In genomic region chr4:152153771-152154177, GRCm38 (mm10) we compare ENCODE assay signal across 9 mouse cellular contexts. TPM values are rescaled to one million over a fixed set of nuclear protein-coding genes. Genes with fewer than 3 reads are reported as not detected.
DNase-seq lines count a peak whose midpoint lies in the region; ATAC-seq and TF ChIP-seq lines count a peak whose summit lies in the region.
"Had no signal": no experiment of that assay in that cellular context is flagged by ENCODE, and none has a peak within 500 bp of the region (broad histone marks: within the 10 kb centered on the region; RNA-seq: fewer than 3 reads in every experiment).

No protein-coding gene starts in this region.

- H3K79me2 ChIP-seq in C2C12 (ENCODE audit: control insufficient read depth, insufficient read depth): no peaks in the 10 kb centered on the region

- H3K36me3 ChIP-seq in C2C12 (ENCODE audit: control insufficient read depth, insufficient read depth): no peaks in the 10 kb centered on the region
- no peaks in the 10 kb centered on the region for H3K36me3 ChIP-seq in erythroblast, embryonic 14.5 days (ENCODE audit: control insufficient read depth)
- no peaks in the 10 kb centered on the region for H3K36me3 ChIP-seq in heart, embryonic 14.5 days (ENCODE audit: control insufficient read depth, insufficient read depth, low read length)
- no peaks in the 10 kb centered on the region for H3K36me3 ChIP-seq in liver, embryonic 16.5 days (ENCODE audit: control insufficient read depth, insufficient read depth)
- no peaks in the 10 kb centered on the region for H3K36me3 ChIP-seq in neural tube, embryonic 12.5 days

- H3K79me3 ChIP-seq in C2C12 (ENCODE audit: low read depth): no peaks in the 10 kb centered on the region

- H3K4me3 ChIP-seq in C2C12 (ENCODE audit: insufficient read depth, poor library complexity, severe bottlenecking): no peak overlapping the region
- H3K4me3 ChIP-seq in erythroblast, embryonic 14.5 days (replicated peaks): peak overlapping the region; percentile 41
- peak overlapping the region; percentile 8 to 22; a peak in 1 of 4 replicates for H3K4me3 ChIP-seq in heart, embryonic 14.5 days (ENCODE audit: control insufficient read depth in 1 of 2, insufficient read depth in 1 of 2, low read depth in 1 of 2, low read length in 2 of 2)
- peak overlapping the region; percentile 14; the same call in 1 of the 2 replicates for H3K4me3 ChIP-seq in liver, embryonic 16.5 days (ENCODE audit: low read depth, low read length)
- no peak overlapping the region for H3K4me3 ChIP-seq in neural tube, embryonic 12.5 days

- peaks cover 41% of the 10 kb centered on the region for H3K4me1 ChIP-seq in erythroblast, embryonic 14.5 days (ENCODE audit: control insufficient read depth)
- peaks cover 0 to 22% of the 10 kb centered on the region in 2 experiments; a peak in 3 of 4 replicates for H3K4me1 ChIP-seq in heart, embryonic 14.5 days (ENCODE audit: control insufficient read depth in 2 of 2, insufficient read depth in 2 of 2, low read length in 2 of 2)
- peaks cover 25% of the 10 kb centered on the region for H3K4me1 ChIP-seq in liver, embryonic 16.5 days (ENCODE audit: control insufficient read depth, low read depth, low read length)
- H3K4me1 ChIP-seq in neural tube, embryonic 12.5 days: peaks cover 14% of the 10 kb centered on the region

- H3K27ac ChIP-seq in heart, embryonic 14.5 days (replicated peaks in 1 of 2; ENCODE audit: control insufficient read depth in 1 of 2, insufficient read depth in 1 of 2, low read depth in 2 of 2, low read length in 2 of 2): no peak overlapping the region
- no peak overlapping the region for H3K27ac ChIP-seq in liver, embryonic 16.5 days (ENCODE audit: low read length)
- no peak overlapping the region for H3K27ac ChIP-seq in neural tube, embryonic 12.5 days

- no peak overlapping the region for H3ac ChIP-seq in C2C12 (ENCODE audit: control insufficient read depth, insufficient read length, low read depth)

- no peaks in the 10 kb centered on the region for H3K9me3 ChIP-seq in erythroblast, embryonic 14.5 days (ENCODE audit: control insufficient read depth, low read length)
- H3K9me3 ChIP-seq in heart, embryonic 14.5 days (ENCODE audit: control insufficient read depth, low read length): no peaks in the 10 kb centered on the region
- H3K9me3 ChIP-seq in liver, embryonic 16.5 days (replicated peaks; ENCODE audit: control insufficient read depth, low read length): no peaks in the 10 kb centered on the region
- H3K9me3 ChIP-seq in neural tube, embryonic 12.5 days: no peaks in the 10 kb centered on the region

- H3K27me3 ChIP-seq in C2C12 (ENCODE audit: control insufficient read depth, insufficient read depth, insufficient read length): peaks cover 53% of the 10 kb centered on the region
- peaks cover 73% of the 10 kb centered on the region for H3K27me3 ChIP-seq in erythroblast, embryonic 14.5 days (ENCODE audit: control insufficient read depth)
- peaks cover 71% of the 10 kb centered on the region for H3K27me3 ChIP-seq in heart, embryonic 14.5 days (ENCODE audit: control insufficient read depth, insufficient read depth, low read length)
- H3K27me3 ChIP-seq in liver, embryonic 16.5 days (ENCODE audit: control insufficient read depth, insufficient read depth, low read depth, low read length): peaks cover 51% of the 10 kb centered on the region
- peaks cover 84% of the 10 kb centered on the region for H3K27me3 ChIP-seq in neural tube, embryonic 12.5 days (replicated peaks)

- peak; percentile 76 for TF ChIP-seq CTCF in C2C12 (IDR thresholded peaks at IDR 0.05; ENCODE audit: control insufficient read depth, insufficient read depth, insufficient read length)

- peak; percentile 83 for DNase-seq in adrenal gland, postnatal 25 days
- peak; percentile 92 for DNase-seq in kidney, postnatal 10 days
- peak; percentile 84 for DNase-seq in testis, postnatal 14 days (ENCODE audit: low spot score)

- ATAC-seq in heart, embryonic 14.5 days (ENCODE audit: insufficient number of reproducible peaks, insufficient read depth, low FRiP score, low read depth): 0 out of 2 replicates have a peak, but pooled peaks have one; percentile 27
- ATAC-seq in liver, embryonic 16.5 days (ENCODE audit: low read depth): peak; percentile 34
- no peak; the same call in 1 of the 2 replicates for ATAC-seq in neural tube, embryonic 12.5 days (ENCODE audit: low FRiP score, low read depth)

- no peak overlapping the region; the same call in 1 of the 2 replicates for H3K9ac ChIP-seq in heart, embryonic 14.5 days (ENCODE audit: low read length)
- no peak overlapping the region for H3K9ac ChIP-seq in liver, embryonic 16.5 days (ENCODE audit: low read depth, low read length)
- no peak overlapping the region for H3K9ac ChIP-seq in neural tube, embryonic 12.5 days

- 3% methylated on average over 23 of the region's 23 CpGs for WGBS in heart, embryonic 14.5 days
- WGBS in liver, embryonic 16.5 days (ENCODE audit: insufficient replicate concordance): 1% methylated on average over 23 of the region's 23 CpGs
- WGBS in neural tube, embryonic 12.5 days: 2% methylated on average over 23 of the region's 23 CpGs

- peak overlapping the region; percentile 55 for H3K4me2 ChIP-seq in heart, embryonic 14.5 days (ENCODE audit: low read length)
- H3K4me2 ChIP-seq in liver, embryonic 16.5 days (ENCODE audit: low read depth, low read length): peak overlapping the region; percentile 43
- peak overlapping the region; percentile 44 for H3K4me2 ChIP-seq in neural tube, embryonic 12.5 days (replicated peaks)

TF ChIP-seq in C2C12, 6 proteins besides CTCF, POLR2A, EP300 and RAD21:
- TF ChIP-seq FOSL1 (IDR thresholded peaks at IDR 0.05; ENCODE audit: insufficient read depth, low read length, poor library complexity, severe bottlenecking) (no peak), MAX (IDR thresholded peaks at IDR 0.05) (peak; percentile 28), CEBPB (IDR thresholded peaks at IDR 0.05; ENCODE audit: low read depth) (no peak), MYOD1 (IDR thresholded peaks at IDR 0.05; ENCODE audit: control insufficient read depth, insufficient read length, low read depth) (no peak)

RNA-seq across cellular contexts. Expression of gene Espn, which starts 1.6 kb away (rescaled TPM):
- 0.97 TPM for polyA plus RNA-seq in C2C12 (2012; fragmentation: generic; extraction: Trizol)
- total RNA-seq in adrenal gland, postnatal 25 days (2021): 1.2 TPM in 2 replicates
- 0.08 and 0.11 TPM in 2 replicates for polyA plus RNA-seq in erythroblast, embryonic 14.5 days (2012)
- polyA plus RNA-seq in heart, embryonic 14.5 days (2014; fragmentation: Nextera tagmentation; extraction: Ambion mirVana): 0.63 and 0.76 TPM in 2 replicates
- polyA plus RNA-seq in liver, embryonic 16.5 days (2015; fragmentation: Nextera tagmentation; extraction: Ambion mirVana): 1.1 and 2.3 TPM in 2 replicates
- 0.32 and 0.55 TPM in 2 replicates for polyA plus RNA-seq in neural tube, embryonic 12.5 days (2016; fragmentation: Nextera tagmentation; extraction: Ambion mirVana)

RNA-seq across cellular contexts. Expression of gene Hes2, which starts 4.9 kb away (rescaled TPM):
- not detected for polyA plus RNA-seq in C2C12 (2012; fragmentation: generic; extraction: Trizol)
- not detected in 2 replicates for total RNA-seq in adrenal gland, postnatal 25 days (2021)
- polyA plus RNA-seq in erythroblast, embryonic 14.5 days (2012): not detected in 2 replicates
- not detected in 2 replicates for polyA plus RNA-seq in heart, embryonic 14.5 days (2014; fragmentation: Nextera tagmentation; extraction: Ambion mirVana)
- polyA plus RNA-seq in liver, embryonic 16.5 days (2015; fragmentation: Nextera tagmentation; extraction: Ambion mirVana): not detected in 2 replicates
- polyA plus RNA-seq in neural tube, embryonic 12.5 days (2016; fragmentation: Nextera tagmentation; extraction: Ambion mirVana): 0.24 and 1.7 TPM in 2 replicates
- polyA plus RNA-seq: frontal cortex, adult 2 months had no signal

RNA-seq across cellular contexts. Expression of gene Acot7, which starts 24.2 kb away (rescaled TPM):
- 344 TPM for polyA plus RNA-seq in C2C12 (2012; fragmentation: generic; extraction: Trizol)
- 34.6 and 39.9 TPM in 2 replicates for total RNA-seq in adrenal gland, postnatal 25 days (2021)
- 0.40 and 0.51 TPM in 2 replicates for polyA plus RNA-seq in erythroblast, embryonic 14.5 days (2012)
- 62.8 and 72.9 TPM in 2 replicates for polyA plus RNA-seq in heart, embryonic 14.5 days (2014; fragmentation: Nextera tagmentation; extraction: Ambion mirVana)
- 11.9 and 12.0 TPM in 2 replicates for polyA plus RNA-seq in liver, embryonic 16.5 days (2015; fragmentation: Nextera tagmentation; extraction: Ambion mirVana)
- polyA plus RNA-seq in neural tube, embryonic 12.5 days (2016; fragmentation: Nextera tagmentation; extraction: Ambion mirVana): 191 and 213 TPM in 2 replicates

RNA-seq across cellular contexts. Expression of gene Tnfrsf25, which starts 38.0 kb away (rescaled TPM):
- 0.95 TPM for polyA plus RNA-seq in C2C12 (2012; fragmentation: generic; extraction: Trizol)
- total RNA-seq in adrenal gland, postnatal 25 days (2021): 1.5 and 2.0 TPM in 2 replicates
- 0.37 and 0.81 TPM in 2 replicates for polyA plus RNA-seq in erythroblast, embryonic 14.5 days (2012)
- polyA plus RNA-seq in heart, embryonic 14.5 days (2014; fragmentation: Nextera tagmentation; extraction: Ambion mirVana): 0.34 and 0.43 TPM in 2 replicates
- polyA plus RNA-seq in liver, embryonic 16.5 days (2015; fragmentation: Nextera tagmentation; extraction: Ambion mirVana): 0.12 and 0.25 TPM in 2 replicates
- polyA plus RNA-seq in neural tube, embryonic 12.5 days (2016; fragmentation: Nextera tagmentation; extraction: Ambion mirVana): 0.80 and 1.2 TPM in 2 replicates

Comparison
In these comparisons a context has a peak if more than half of its experiments do, and no peak if none do; other contexts are left out.
1. H3K4me3 ChIP-seq: peak in erythroblast, embryonic 14.5 days (single experiment), heart, embryonic 14.5 days (2 of 2) and liver, embryonic 16.5 days (single experiment); none in C2C12 (single experiment) and neural tube, embryonic 12.5 days (single experiment).
2. Peak in every context shown above with its lines, with median percentiles within 50 percentile points of each other: DNase-seq and H3K4me2 ChIP-seq.